10 mouse cellular contexts compared by ENCODE assay signal in genomic region chr9:92560840-92561547, GRCm38 (mm10). TPM values are rescaled to one million over a fixed set of nuclear protein-coding genes. Genes with fewer than 3 reads are reported as not detected.
DNase-seq lines count a peak whose midpoint lies in the region; ATAC-seq and TF ChIP-seq lines count a peak whose summit lies in the region.
"Had no signal": no experiment of that assay in that cellular context is flagged by ENCODE, and none has a peak within 500 bp of the region (broad histone marks: within the 10 kb centered on the region; RNA-seq: fewer than 3 reads in every experiment).

No protein-coding gene starts in this region.

- DNase-seq in heart, postnatal 0 days (ENCODE audit: low spot score) = no peak
- DNase-seq in heart, postnatal 14 days = no peak
- peak; percentile 59 for DNase-seq in NIH3T3 (ENCODE audit: low read depth)
- no peak for DNase-seq in left cerebral cortex, postnatal 25 days (ENCODE audit: low spot score in 2 of 2)
- no peak for DNase-seq in cerebellum, adult 9-10 months
- DNase-seq in spleen, adult 18-20 months = no peak
- DNase-seq: right cerebral cortex, adult 18-20 months had no signal

- H3K27ac ChIP-seq in heart, postnatal 0 days (ENCODE audit: low read depth) = 0 out of 2 replicates have a peak overlapping the region, but pooled peaks have one; percentile 25
- H3K27ac ChIP-seq in embryonic facial prominence, embryonic 15.5 days (replicated peaks) = no peak overlapping the region
- H3K27ac ChIP-seq in intestine, embryonic 16.5 days (ENCODE audit: low read length) = no peak overlapping the region

- H3K9me3 ChIP-seq in heart, postnatal 0 days (replicated peaks; ENCODE audit: control insufficient read depth, low read length) = no peaks in the 10 kb centered on the region
- no peaks in the 10 kb centered on the region for H3K9me3 ChIP-seq in embryonic facial prominence, embryonic 15.5 days (replicated peaks)
- no peaks in the 10 kb centered on the region for H3K9me3 ChIP-seq in intestine, embryonic 16.5 days (ENCODE audit: control insufficient read depth, low read length)

- H3K4me3 ChIP-seq in heart, postnatal 0 days (ENCODE audit: low read depth, low read length) = no peak overlapping the region
- H3K4me3 ChIP-seq in embryonic facial prominence, embryonic 15.5 days (replicated peaks) = no peak overlapping the region
- H3K4me3 ChIP-seq in intestine, embryonic 16.5 days (ENCODE audit: low read length) = no peak overlapping the region
- H3K4me3 ChIP-seq: erythroblast, embryonic 14.5 days had no signal

- peaks cover 27% of the 10 kb centered on the region for H3K4me1 ChIP-seq in heart, postnatal 0 days (ENCODE audit: control insufficient read depth, insufficient read depth)
- H3K4me1 ChIP-seq in embryonic facial prominence, embryonic 15.5 days = peaks cover 26% of the 10 kb centered on the region; the same call in 1 of the 2 replicates
- H3K4me1 ChIP-seq in intestine, embryonic 16.5 days (ENCODE audit: control insufficient read depth, insufficient read depth, low read length) = peaks cover 28% of the 10 kb centered on the region

- intact Hi-C loops in heart, postnatal 14 days (cut with DNase I) = no loop called here
- intact Hi-C loops in left cerebral cortex, postnatal 25 days (cut with DNase I) = no loop called here

- H3K36me3 ChIP-seq in heart, postnatal 0 days (replicated peaks; ENCODE audit: control insufficient read depth, insufficient read depth, low read length) = no peaks in the 10 kb centered on the region
- H3K36me3 ChIP-seq in embryonic facial prominence, embryonic 15.5 days = no peaks in the 10 kb centered on the region
- no peaks in the 10 kb centered on the region for H3K36me3 ChIP-seq in intestine, embryonic 16.5 days (ENCODE audit: control insufficient read depth, insufficient read depth, low read length)

- 48% methylated on average over 6 of the region's 6 CpGs for WGBS in heart, postnatal 0 days
- 34% methylated on average over 6 of the region's 6 CpGs for WGBS in embryonic facial prominence, embryonic 15.5 days
- 59% methylated on average over 6 of the region's 6 CpGs for WGBS in intestine, embryonic 16.5 days

- no peak for TF ChIP-seq CTCF in heart, postnatal 0 days (IDR thresholded peaks at IDR 0.05; ENCODE audit: low read depth)

- no peak overlapping the region for H3K9ac ChIP-seq in heart, postnatal 0 days (replicated peaks; ENCODE audit: low read depth, low read length)
- no peak overlapping the region for H3K9ac ChIP-seq in embryonic facial prominence, embryonic 15.5 days
- no peak overlapping the region for H3K9ac ChIP-seq in intestine, embryonic 16.5 days (ENCODE audit: low read depth, low read length)

- peak; percentile 19; the same call in 1 of the 2 replicates for ATAC-seq in heart, postnatal 0 days (ENCODE audit: insufficient read depth, low read depth)
- ATAC-seq in embryonic facial prominence, embryonic 15.5 days (ENCODE audit: insufficient number of reproducible peaks, low FRiP score, low TSS enrichment, low read depth) = peak; percentile 34
- peak; percentile 48 for ATAC-seq in intestine, embryonic 16.5 days

- TF ChIP-seq EP300 in heart, postnatal 0 days (IDR thresholded peaks at IDR 0.05; ENCODE audit: low read depth) = no peak

- H3K4me2 ChIP-seq in heart, postnatal 0 days (ENCODE audit: low read depth, low read length) = 0 out of 2 replicates have a peak overlapping the region, but pooled peaks have one; percentile 6
- H3K4me2 ChIP-seq in embryonic facial prominence, embryonic 15.5 days (replicated peaks) = no peak overlapping the region
- H3K4me2 ChIP-seq in intestine, embryonic 16.5 days (ENCODE audit: low read depth, low read length) = no peak overlapping the region

- no peaks in the 10 kb centered on the region for H3K27me3 ChIP-seq in heart, postnatal 0 days (ENCODE audit: control insufficient read depth, insufficient read depth, low read length)
- H3K27me3 ChIP-seq in embryonic facial prominence, embryonic 15.5 days = no peaks in the 10 kb centered on the region
- H3K27me3 ChIP-seq in intestine, embryonic 16.5 days (replicated peaks; ENCODE audit: control insufficient read depth, insufficient read depth, low read length) = no peaks in the 10 kb centered on the region

RNA-seq across cellular contexts. Expression of gene Plod2, which starts 19.0 kb away (rescaled TPM):
- 22.1 and 22.4 TPM in 2 replicates for total RNA-seq in heart, postnatal 0 days (2014; rRNA removed; ENCODE audit: low replicate concordance)
- 11.5 and 13.1 TPM in 2 replicates for polyA plus RNA-seq in heart, postnatal 0 days (2015; fragmentation: Nextera tagmentation; extraction: Ambion mirVana)
- total RNA-seq in heart, postnatal 14 days (2021) = 10 to 100 TPM; 20.1 to 23.4 TPM
- 43.5 and 47.5 TPM in 2 replicates for polyA plus RNA-seq in embryonic facial prominence, embryonic 15.5 days (2015; fragmentation: Nextera tagmentation; extraction: Ambion mirVana)
- 42.0 and 42.2 TPM in 2 replicates for polyA plus RNA-seq in intestine, embryonic 16.5 days (2015; fragmentation: Nextera tagmentation; extraction: Ambion mirVana)
- 1 to 10 TPM; 4.3 to 6.3 TPM for total RNA-seq in left cerebral cortex, postnatal 25 days (2021)
- polyA plus RNA-seq: erythroblast, embryonic 14.5 days had no signal
